Mouse (Mus musculus) C2C12 (cell line): ENCODE measurements at regions not wholly inside any gene's neighbourhood (a gene's known extent, or its start where the extent isn't known, plus 50 kb on each side); places are given as distances from the start of the nearest gene placed in this dataset.

Experiments
- H3K27me3 ChIP-seq: one replicate; pipeline ENCODE4 v1.6.1; 2011; ENCODE audit not compliant: control insufficient read depth, insufficient read depth, insufficient read length
- H3K36me3 ChIP-seq: one replicate; pipeline ENCODE4 v1.6.1; 2011; ENCODE audit not compliant: control insufficient read depth, insufficient read depth
- H3K4me3 ChIP-seq: one replicate; pipeline ENCODE4 v1.5.1; 2011; ENCODE audit warnings: mild to moderate bottlenecking, control low read depth; ENCODE audit not compliant: poor library complexity, insufficient read depth, severe bottlenecking
- H3K79me2 ChIP-seq: one replicate; pipeline ENCODE4 v1.6.1; 2011; ENCODE audit not compliant: control insufficient read depth, insufficient read depth
- H3K79me3 ChIP-seq: one replicate; pipeline ENCODE4 v1.6.1; 2011; ENCODE audit warnings: low read depth, control low read depth
- H3ac ChIP-seq: one replicate; pipeline ENCODE3; 2011; ENCODE audit warnings: low read depth; ENCODE audit not compliant: control insufficient read depth, insufficient read length
- CEBPB ChIP-seq: IDR thresholded peaks from one replicate; pipeline ENCODE4 v1.6.1; 2011; ENCODE audit warnings: low read depth, mild to moderate bottlenecking, control low read depth, moderate library complexity
- CTCF ChIP-seq: IDR thresholded peaks from one replicate; pipeline ENCODE4 v1.5.1; 2011; ENCODE audit not compliant: control insufficient read depth, insufficient read depth, insufficient read length
- FOSL1 ChIP-seq: IDR thresholded peaks from one replicate; pipeline ENCODE4 v1.8.0; 2011; ENCODE audit warnings: mild to moderate bottlenecking, low read length; ENCODE audit not compliant: poor library complexity, insufficient read depth, severe bottlenecking
- MAX ChIP-seq: IDR thresholded peaks from one replicate; pipeline ENCODE4 v1.6.1; 2011; ENCODE audit warnings: mild to moderate bottlenecking, control low read depth
- MYOD1 ChIP-seq: IDR thresholded peaks from one replicate; pipeline ENCODE4 v1.6.1; 2011; ENCODE audit warnings: low read depth; ENCODE audit not compliant: control insufficient read depth, insufficient read length
- MYOG ChIP-seq: IDR thresholded peaks from one replicate; pipeline ENCODE4 v1.6.1; 2011; ENCODE audit not compliant: control insufficient read depth, insufficient read length; ENCODE audit errors: extremely low read depth
- USF1 ChIP-seq: IDR thresholded peaks from one replicate; pipeline ENCODE4 v1.6.1; 2011; ENCODE audit warnings: low read depth, mild to moderate bottlenecking, control low read depth, moderate library complexity

DNA sequence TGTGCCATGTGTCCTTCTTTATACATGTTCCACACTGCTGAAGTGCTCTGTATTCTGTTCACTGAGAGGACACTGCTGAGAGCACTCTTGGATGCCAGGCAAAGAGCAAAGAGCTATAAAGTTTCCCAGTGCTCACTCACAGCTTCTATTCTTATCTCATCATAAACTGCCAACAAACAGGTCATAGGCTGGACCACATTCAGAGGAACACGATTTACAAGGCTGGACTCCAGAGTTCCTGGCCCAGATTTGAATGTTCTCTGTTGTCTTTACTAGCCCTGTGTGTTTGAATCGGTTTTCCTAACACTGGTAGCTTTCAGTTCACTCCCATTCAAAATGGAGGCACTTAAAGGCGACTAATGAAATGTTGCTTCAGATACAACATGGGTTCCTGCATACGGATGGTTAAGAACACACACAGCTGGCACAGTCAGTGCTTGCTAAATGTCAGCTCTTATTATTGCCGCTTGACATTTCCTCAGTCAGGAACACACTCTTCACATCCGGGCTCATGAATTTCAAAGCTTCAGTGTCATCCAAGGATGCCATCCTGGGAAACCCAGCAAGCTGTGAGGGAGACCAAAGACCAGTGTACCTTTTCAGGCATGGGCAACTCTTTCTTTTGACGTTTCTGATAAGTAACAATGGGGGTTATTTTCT is 1203.8 kb downstream of the Gsdmc2 start:
- H3K79me2 ChIP-seq = no peaks in the 10 kb centered on the region
- no peak overlapping the region for H3K4me3 ChIP-seq
- TF ChIP-seq CEBPB = no peak
- TF ChIP-seq MYOG = no peak
- TF ChIP-seq MAX = no peak
- TF ChIP-seq MYOD1 = no peak
- no peak for TF ChIP-seq USF1
- no peak for TF ChIP-seq CTCF
- H3K27me3 ChIP-seq = no peaks in the 10 kb centered on the region
- H3K36me3 ChIP-seq = no peaks in the 10 kb centered on the region
- H3ac ChIP-seq = no peak overlapping the region
- no peaks in the 10 kb centered on the region for H3K79me3 ChIP-seq

DNA sequence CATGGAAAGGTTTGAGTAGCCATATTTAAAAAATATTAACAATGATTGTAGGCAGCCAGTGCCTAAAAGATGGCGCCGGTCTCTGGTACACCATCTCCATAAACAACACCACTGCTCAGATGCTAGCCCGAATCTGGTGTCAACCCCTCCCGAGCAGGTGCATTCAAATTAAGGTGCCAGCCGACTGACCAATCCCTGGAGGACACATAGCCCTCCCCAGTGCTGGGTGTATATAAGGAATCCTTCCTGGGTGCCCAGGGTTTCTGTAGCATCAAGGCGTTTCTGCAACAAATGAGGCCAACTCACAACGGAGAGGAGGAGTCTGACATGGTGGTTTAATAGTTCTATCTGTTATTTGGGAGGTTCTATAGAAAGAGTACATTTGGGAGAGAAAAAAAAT is 1219.6 kb downstream of the Gsdmc2 start:
- H3K79me2 ChIP-seq = no peaks in the 10 kb centered on the region
- TF ChIP-seq MAX = no peak
- no peak for TF ChIP-seq USF1
- no peak for TF ChIP-seq FOSL1
- no peak for TF ChIP-seq MYOG
- no peak for TF ChIP-seq MYOD1
- TF ChIP-seq CTCF = no peak
- no peak for TF ChIP-seq CEBPB

DNA sequence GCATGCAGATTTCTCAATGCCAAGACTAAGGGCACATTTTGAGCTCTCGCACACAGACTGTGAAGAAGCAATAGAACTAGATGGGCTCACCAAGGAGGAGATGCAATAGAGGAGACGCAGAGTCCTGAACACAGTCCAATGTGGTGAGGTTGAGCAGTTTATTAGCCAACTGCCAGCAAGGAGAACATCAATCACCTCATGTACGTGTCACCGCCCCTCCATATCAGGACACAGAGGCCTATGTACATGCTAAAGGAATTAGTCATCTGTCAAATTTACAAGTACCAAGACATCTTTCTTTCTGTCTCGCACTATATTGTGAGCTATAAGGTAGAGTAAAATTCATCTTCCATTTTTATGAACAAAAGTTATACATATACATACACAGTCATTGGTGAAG is 1228.9 kb downstream of the Gsdmc2 start:
- H3K4me3 ChIP-seq = no peak overlapping the region
- TF ChIP-seq MYOD1 (no peak), MYOG (no peak), FOSL1 (peak; percentile 74), CTCF (no peak), CEBPB (peak; percentile 47), MAX (peak; percentile 35), USF1 (no peak)
- H3K36me3 ChIP-seq = no peaks in the 10 kb centered on the region
- no peaks in the 10 kb centered on the region for H3K27me3 ChIP-seq
- no peaks in the 10 kb centered on the region for H3K79me2 ChIP-seq
- H3K79me3 ChIP-seq = no peaks in the 10 kb centered on the region
- no peak overlapping the region for H3ac ChIP-seq

More for the DNA sequence above, 1219.6 kb downstream of the Gsdmc2 start:
- no peak overlapping the region for H3K4me3 ChIP-seq
- no peaks in the 10 kb centered on the region for H3K36me3 ChIP-seq
- no peaks in the 10 kb centered on the region for H3K27me3 ChIP-seq
- no peaks in the 10 kb centered on the region for H3K79me3 ChIP-seq
- no peak overlapping the region for H3ac ChIP-seq

DNA sequence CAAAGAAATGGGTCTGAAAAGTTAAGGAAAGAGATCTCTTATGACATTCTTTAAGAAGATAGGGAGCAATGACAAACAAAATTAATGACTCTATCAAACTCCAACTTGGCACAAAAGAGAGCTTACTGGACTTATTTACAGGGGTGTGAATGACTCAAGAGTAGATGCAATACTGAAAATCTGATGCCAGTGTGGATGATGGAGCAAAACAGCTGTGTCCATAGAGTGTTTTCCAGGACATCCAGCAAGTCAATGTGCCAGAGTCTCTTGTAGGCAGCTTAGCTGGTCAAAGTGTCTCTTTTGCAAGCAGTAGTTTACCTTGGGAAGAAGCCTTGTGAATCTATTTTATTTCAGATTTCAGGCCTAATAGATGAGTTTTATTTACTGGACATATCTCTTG is 1248.2 kb downstream of the Gsdmc2 start:
- no peak overlapping the region for H3K4me3 ChIP-seq
- no peak overlapping the region for H3ac ChIP-seq
- TF ChIP-seq FOSL1 (no peak), MYOG (no peak), MYOD1 (peak; percentile 68)
- no peaks in the 10 kb centered on the region for H3K79me2 ChIP-seq
- H3K36me3 ChIP-seq = no peaks in the 10 kb centered on the region
- no peaks in the 10 kb centered on the region for H3K79me3 ChIP-seq
- H3K27me3 ChIP-seq = no peaks in the 10 kb centered on the region

DNA sequence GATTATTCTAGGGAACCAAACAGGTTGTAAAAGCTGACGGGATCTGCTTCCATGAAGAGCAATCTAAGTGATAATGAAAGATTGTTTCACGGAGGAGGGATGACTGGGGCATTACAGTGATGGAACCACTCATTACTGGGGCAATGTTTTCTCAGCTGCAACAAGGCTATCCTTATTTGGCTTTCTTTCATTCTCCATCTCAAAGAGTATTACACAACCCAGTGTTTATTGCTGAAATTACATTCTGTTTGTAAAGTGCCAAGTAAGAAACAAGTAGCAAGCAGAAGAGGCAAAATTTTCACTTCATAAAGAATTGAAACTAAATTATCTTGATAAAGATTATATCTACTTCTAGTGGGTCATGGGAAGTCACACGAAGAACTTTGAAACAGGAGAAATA is 1256.4 kb downstream of the Gsdmc2 start:
- Histone ChIP-seq H3K79me3 (no peaks in the 10 kb centered on the region), H3ac (no peak overlapping the region), H3K27me3 (no peaks in the 10 kb centered on the region), H3K4me3 (no peak overlapping the region), H3K79me2 (no peaks in the 10 kb centered on the region), H3K36me3 (no peaks in the 10 kb centered on the region)
- TF ChIP-seq MYOD1 = peak; percentile 19
- no peak for TF ChIP-seq CTCF

DNA sequence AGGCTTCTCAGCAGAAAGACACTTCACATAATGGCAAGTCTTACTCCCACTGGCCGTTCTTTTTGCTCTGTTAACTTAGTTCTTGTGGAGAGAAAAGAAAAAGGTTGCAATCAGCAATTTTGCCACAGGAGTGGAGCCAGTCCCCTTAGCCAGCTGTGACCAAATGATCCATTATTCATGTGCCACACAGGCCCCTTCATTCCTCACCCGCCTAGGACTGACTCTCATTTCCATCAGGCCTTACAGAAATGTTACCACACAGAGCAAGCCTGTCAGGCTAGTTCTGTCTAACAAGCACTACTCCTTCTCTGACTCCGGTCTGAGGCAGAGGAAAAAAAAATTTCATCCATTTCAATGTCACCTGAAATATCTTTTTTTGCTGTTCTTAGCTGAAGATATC is 1266.2 kb downstream of the Gsdmc2 start:
- Histone ChIP-seq H3ac (no peak overlapping the region), H3K36me3 (no peaks in the 10 kb centered on the region), H3K79me2 (no peaks in the 10 kb centered on the region), H3K79me3 (no peaks in the 10 kb centered on the region), H3K27me3 (no peaks in the 10 kb centered on the region), H3K4me3 (no peak overlapping the region)
- no peak for TF ChIP-seq USF1
